9 mouse cellular contexts compared by ENCODE assay signal in the genomic region with DNA sequence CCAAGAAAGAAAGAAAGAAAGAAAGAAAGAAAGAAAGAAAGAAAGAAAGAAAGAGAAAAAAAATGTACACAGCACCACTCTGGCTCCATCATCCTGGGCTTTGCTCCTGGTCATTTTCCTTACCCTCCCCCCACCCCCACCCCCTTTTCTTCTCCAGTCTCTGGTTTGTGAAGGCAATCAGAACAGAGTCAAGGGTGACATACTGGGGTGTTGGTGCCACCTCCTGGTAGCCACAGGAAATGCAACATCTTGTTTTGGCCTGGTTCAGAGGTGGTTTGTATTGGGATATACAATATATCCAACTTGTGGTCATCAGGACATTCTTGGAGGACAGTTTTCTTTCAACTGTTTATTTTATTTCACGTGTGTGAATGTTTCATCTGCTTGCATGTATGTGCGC. TPM values are rescaled to one million over a fixed set of nuclear protein-coding genes. Genes with fewer than 3 reads are reported as not detected.
DNase-seq lines count a peak whose midpoint lies in the region; ATAC-seq and TF ChIP-seq lines count a peak whose summit lies in the region.
"Had no signal": no experiment of that assay in that cellular context is flagged by ENCODE, and none has a peak within 500 bp of the region (broad histone marks: within the 10 kb centered on the region; RNA-seq: fewer than 3 reads in every experiment).

No protein-coding gene starts in this region.

- DNase-seq in R1 (ENCODE audit: low read depth, low spot score), result peak; percentile 90
- peak; percentile 70 to 82 for DNase-seq in cerebellum, postnatal 4 days (ENCODE audit: low spot score in 2 of 2)
- peak; percentile 61 to 66 for DNase-seq in gastrocnemius, adult 8-10 months (ENCODE audit: low spot score in 2 of 2)
- peak; percentile 79 to 84 for DNase-seq in kidney, postnatal 25 days
- DNase-seq in lung, adult 2 months, result peak; percentile 74
- DNase-seq in urinary bladder, postnatal 25 days (ENCODE audit: low spot score), result peak; percentile 70

- WGBS in lung, adult 2 months, result 40% methylated on average over 2 of the region's 2 CpGs

- no peaks in the 10 kb centered on the region for H3K4me1 ChIP-seq in lung, adult 2 months (ENCODE audit: control insufficient read depth, insufficient read depth, low read length)

- no peak overlapping the region for H3K4me3 ChIP-seq in lung, adult 2 months (replicated peaks; ENCODE audit: extremely low read depth, low read depth, low read length)

- peak; percentile 73; the same call in 1 of the 2 replicates for TF ChIP-seq CTCF in lung, adult 2 months (IDR thresholded peaks at IDR 0.05; ENCODE audit: insufficient read depth, low read length)

- peak; percentile 68 for ATAC-seq in CD4-positive, CD25-positive, alpha-beta regulatory T cell, adult 4 months
- ATAC-seq in neutrophil, adult 5-6 weeks (ENCODE audit: extremely low read depth, insufficient number of reproducible peaks, low FRiP score, poor library complexity, severe bottlenecking), result peak; percentile 64; the same call in 1 of the 2 replicates

- TF ChIP-seq POLR2A in lung, adult 2 months (IDR thresholded peaks at IDR 0.05; ENCODE audit: borderline replicate concordance, extremely low read depth, low read depth, low read length), result no peak

RNA-seq across cellular contexts. Expression of a gene that starts 26.1 kb away (rescaled TPM):
- not detected for polyA plus RNA-seq in CD4-positive, CD25-positive, alpha-beta regulatory T cell, adult 4 months (2017; shearing (Covaris generic))
- 1 to 10 TPM in 3 of 4 experiments, under 1 TPM in 1; 0.62 to 1.4 (median 1.4) TPM for total RNA-seq in gastrocnemius, adult 8-10 months (2022)
- 63.3 TPM in 2 replicates for polyA plus RNA-seq in lung, adult 2 months (2012; rRNA removed)
- not detected in 2 replicates for total RNA-seq in neutrophil, adult 5-6 weeks (2017)
- total RNA-seq: hematopoietic stem cell, adult 5-6 weeks had no signal

RNA-seq across cellular contexts. Expression of a gene that starts 31.0 kb away (rescaled TPM):
- 10 to 100 TPM; 63.0 to 64.6 TPM for polyA plus RNA-seq in CD4-positive, CD25-positive, alpha-beta regulatory T cell, adult 4 months (2017; shearing (Covaris generic))
- total RNA-seq in gastrocnemius, adult 8-10 months (2022), result 10 to 100 TPM; 43.6 to 62.2 (median 47.4) TPM
- 16.7 and 21.6 TPM in 2 replicates for polyA plus RNA-seq in lung, adult 2 months (2012; rRNA removed)
- 211 and 232 TPM in 2 replicates for total RNA-seq in neutrophil, adult 5-6 weeks (2017)

RNA-seq across cellular contexts. Expression of a gene that starts 45.2 kb away (rescaled TPM):
- polyA plus RNA-seq in CD4-positive, CD25-positive, alpha-beta regulatory T cell, adult 4 months (2017; shearing (Covaris generic)), result not detected
- total RNA-seq in gastrocnemius, adult 8-10 months (2022), result not detected
- polyA plus RNA-seq in lung, adult 2 months (2012; rRNA removed), result not detected in 2 replicates
- total RNA-seq in neutrophil, adult 5-6 weeks (2017), result not detected in 2 replicates
- total RNA-seq: hematopoietic stem cell, adult 5-6 weeks had no signal
